ENCODE assay signal across 31 mouse cellular contexts in genomic region chr9:52775232-52775631, GRCm38 (mm10).
"Had no signal": no experiment of that assay in that cellular context is flagged by ENCODE, and none has a peak within 500 bp of the region (broad histone marks: within the 10 kb centered on the region; RNA-seq: fewer than 3 reads in every experiment).

No protein-coding gene starts in this region.

- H3K4me2 ChIP-seq: limb, embryonic 12.5 days; limb, embryonic 13.5 days; limb, embryonic 15.5 days; liver, embryonic 11.5 days; liver, embryonic 12.5 days; liver, embryonic 13.5 days; liver, embryonic 15.5 days; lung, embryonic 14.5 days; lung, embryonic 15.5 days; midbrain, embryonic 11.5 days; midbrain, embryonic 12.5 days; midbrain, embryonic 13.5 days; midbrain, embryonic 15.5 days; neural tube, embryonic 12.5 days had no signal

- H3K27ac ChIP-seq: limb, embryonic 10.5 days; limb, embryonic 12.5 days; limb, embryonic 13.5 days; limb, embryonic 15.5 days; liver, embryonic 12.5 days; liver, embryonic 13.5 days; liver, embryonic 14.5 days; liver, embryonic 15.5 days; lung, embryonic 15.5 days; macrophage; midbrain, embryonic 10.5 days; midbrain, embryonic 12.5 days; midbrain, embryonic 13.5 days; midbrain, embryonic 15.5 days; neural tube, embryonic 12.5 days had no signal

- H3K4me1 ChIP-seq: limb, embryonic 13.5 days; limb, embryonic 15.5 days; liver, embryonic 12.5 days; liver, embryonic 13.5 days; liver, embryonic 15.5 days; lung, embryonic 15.5 days; midbrain, embryonic 10.5 days; midbrain, embryonic 12.5 days; midbrain, embryonic 15.5 days; neural tube, embryonic 12.5 days had no signal

- H3K9ac ChIP-seq: limb, embryonic 12.5 days; limb, embryonic 13.5 days; limb, embryonic 15.5 days; liver, embryonic 12.5 days; liver, embryonic 13.5 days; liver, embryonic 14.5 days; liver, embryonic 15.5 days; liver, postnatal 0 days; lung, embryonic 14.5 days; lung, embryonic 15.5 days; midbrain, embryonic 12.5 days; midbrain, embryonic 13.5 days; midbrain, embryonic 15.5 days; neural tube, embryonic 12.5 days had no signal

- H3K36me3 ChIP-seq: limb, embryonic 10.5 days; limb, embryonic 12.5 days; limb, embryonic 13.5 days; limb, embryonic 15.5 days; liver, embryonic 12.5 days; liver, embryonic 13.5 days; liver, embryonic 15.5 days; lung, embryonic 15.5 days; midbrain, embryonic 10.5 days; midbrain, embryonic 12.5 days; midbrain, embryonic 13.5 days; midbrain, embryonic 15.5 days; neural tube, embryonic 12.5 days had no signal

- ATAC-seq: liver, embryonic 12.5 days; liver, postnatal 0 days; lung, postnatal 0 days; midbrain, embryonic 13.5 days; midbrain, embryonic 15.5 days; midbrain, embryonic 16.5 days had no signal

- H3K9me3 ChIP-seq: limb, embryonic 10.5 days; limb, embryonic 13.5 days; limb, embryonic 15.5 days; liver, embryonic 12.5 days; liver, embryonic 13.5 days; liver, embryonic 15.5 days; lung, embryonic 15.5 days; megakaryocyte, embryonic 14.5 days; midbrain, embryonic 10.5 days; midbrain, embryonic 12.5 days; midbrain, embryonic 13.5 days; midbrain, embryonic 15.5 days; neural tube, embryonic 12.5 days had no signal

- H3K27me3 ChIP-seq: limb, embryonic 12.5 days; limb, embryonic 13.5 days; limb, embryonic 15.5 days; liver, embryonic 12.5 days; liver, embryonic 13.5 days; liver, embryonic 15.5 days; lung, embryonic 15.5 days; megakaryocyte, embryonic 14.5 days; midbrain, embryonic 12.5 days; midbrain, embryonic 13.5 days; midbrain, embryonic 15.5 days; neural tube, embryonic 12.5 days had no signal

- H3K4me3 ChIP-seq: limb, embryonic 10.5 days; limb, embryonic 12.5 days; limb, embryonic 13.5 days; limb, embryonic 15.5 days; liver, embryonic 12.5 days; liver, embryonic 13.5 days; liver, embryonic 15.5 days; lung, embryonic 15.5 days; megakaryocyte, embryonic 14.5 days; midbrain, embryonic 10.5 days; midbrain, embryonic 12.5 days; midbrain, embryonic 13.5 days; midbrain, embryonic 15.5 days; myocyte; neural tube, embryonic 12.5 days had no signal

- DNase-seq: left cerebral cortex, postnatal 4 days; liver; liver, embryonic 13.5 days; liver, postnatal 0 days; lung, adult 18-20 months; lung, adult 2 months; lung, embryonic 14.5 days; lung, postnatal 10 days; lung, postnatal 14 days; lung, postnatal 36 days; lung, postnatal 4 days had no signal
